Mouse (Mus musculus): ENCODE data around the gene Car14. TPM values are rescaled to one million over a fixed set of nuclear protein-coding genes. Genes with fewer than 3 reads are reported as not detected.

The Car14 gene
- polyA plus RNA-seq, 1 experiment from 2014 or later: 10.6 TPM

DNA sequence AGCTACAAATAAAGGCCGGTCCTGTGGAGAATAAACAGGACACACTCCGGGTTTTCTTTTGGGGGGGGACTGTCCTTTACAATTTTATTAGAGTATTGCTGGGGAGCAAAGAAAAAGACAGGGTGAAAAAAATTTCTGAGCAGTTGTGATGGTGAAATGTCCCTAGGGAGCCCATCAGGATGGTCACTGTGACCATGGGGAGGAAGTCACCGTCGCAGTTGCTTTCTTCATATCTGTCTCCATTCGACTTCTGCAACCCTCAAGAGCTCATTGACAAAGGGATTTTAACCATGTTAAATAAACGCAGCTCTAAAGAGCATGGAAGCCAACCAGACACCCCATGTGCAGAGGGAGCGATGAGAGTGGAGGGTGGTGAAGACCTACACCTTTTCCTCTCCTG, 12.3 kb upstream of the Car14 start:
- no peaks in the 10 kb centered on the region for H3K27me3 ChIP-seq (replicated peaks)
- H3K27ac ChIP-seq: no peak overlapping the region
- no peak overlapping the region for H3K4me2 ChIP-seq
- 80% methylated on average over 7 of the region's 7 CpGs for WGBS
- ATAC-seq (replicated peaks): no peak
- no peak overlapping the region for H3K9ac ChIP-seq
- no peaks in the 10 kb centered on the region for H3K9me3 ChIP-seq
- H3K4me1 ChIP-seq: no peaks in the 10 kb centered on the region
- no peaks in the 10 kb centered on the region for H3K36me3 ChIP-seq (replicated peaks)
- no peak overlapping the region for H3K4me3 ChIP-seq

DNA sequence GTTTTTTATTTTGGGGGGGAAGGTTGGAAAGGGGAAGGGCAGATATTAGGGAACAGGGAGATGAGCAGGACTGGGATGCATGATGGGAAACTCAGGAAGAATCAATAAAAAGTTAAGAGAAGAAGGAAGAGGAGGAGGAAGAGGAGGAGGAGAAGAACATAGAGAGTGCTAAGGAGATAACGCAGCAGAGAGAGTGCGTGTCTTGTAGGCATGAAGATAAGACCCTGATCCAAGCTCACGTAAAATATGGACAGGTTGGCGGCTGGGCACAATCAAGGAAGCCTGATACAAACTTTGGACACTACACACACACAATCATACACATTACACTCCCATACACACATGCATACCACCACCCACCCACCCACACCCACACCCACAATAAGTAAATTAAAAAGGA, 10.2 kb upstream of the Car14 start:
- Histone ChIP-seq H3K4me1 (no peaks in the 10 kb centered on the region), H3K4me2 (no peak overlapping the region), H3K9me3 (no peaks in the 10 kb centered on the region), H3K36me3 (replicated peaks) (no peaks in the 10 kb centered on the region), H3K4me3 (no peak overlapping the region), H3K27me3 (replicated peaks) (no peaks in the 10 kb centered on the region), H3K9ac (no peak overlapping the region), H3K27ac (no peak overlapping the region)
- WGBS: 93% methylated on average over 4 of the region's 4 CpGs
- ATAC-seq (replicated peaks): no peak

DNA sequence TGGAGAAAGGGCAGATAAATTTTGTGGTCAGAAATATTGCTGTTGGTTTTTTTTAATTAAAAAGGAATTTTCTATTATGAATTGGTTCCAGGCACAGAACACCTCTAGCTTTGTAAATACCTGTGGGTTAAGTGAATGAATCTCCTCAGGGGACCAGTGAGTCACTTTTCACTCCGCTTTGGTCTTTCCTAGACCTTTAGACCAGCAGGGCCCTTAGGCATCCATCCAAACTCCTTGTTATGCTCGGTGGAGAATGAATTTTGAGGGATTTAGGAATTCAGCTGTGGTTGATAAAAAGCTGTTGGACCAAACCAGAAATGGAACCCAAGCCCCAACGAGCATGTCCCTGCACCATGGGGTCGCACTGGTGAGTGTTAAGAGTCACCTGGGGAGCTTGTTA, 3.1 kb upstream of the Car14 start:
- peaks cover 34% of the 10 kb centered on the region for H3K4me1 ChIP-seq
- no peaks in the 10 kb centered on the region for H3K9me3 ChIP-seq
- ATAC-seq (replicated peaks): no peak
- 39% methylated on average over 4 of the region's 4 CpGs for WGBS
- no peak overlapping the region for H3K9ac ChIP-seq
- no peak overlapping the region for H3K4me2 ChIP-seq
- H3K4me3 ChIP-seq: no peak overlapping the region
- H3K27ac ChIP-seq: no peak overlapping the region
- H3K27me3 ChIP-seq (replicated peaks): peaks cover 16% of the 10 kb centered on the region; the same call in 1 of the 2 replicates
- H3K36me3 ChIP-seq (replicated peaks): no peaks in the 10 kb centered on the region

- ATAC-seq (replicated peaks): no peak
- Histone ChIP-seq H3K36me3 (replicated peaks) (no peaks in the 10 kb centered on the region), H3K4me3 (no peak overlapping the region), H3K27me3 (replicated peaks) (peaks cover 16% of the 10 kb centered on the region; the same call in 1 of the 2 replicates), H3K9ac (no peak overlapping the region), H3K27ac (no peak overlapping the region), H3K4me1 (peaks cover 34% of the 10 kb centered on the region), H3K4me2 (peak overlapping the region; percentile 58), H3K9me3 (no peaks in the 10 kb centered on the region)
- WGBS: under 1% methylated on average over 12 of the region's 12 CpGs
These were observed 2.4 kb upstream of the Car14 start for GRCm38 (mm10) chr3:95906860-95907259.

GRCm38 (mm10) chr3:95905940-95906492, 1.5 kb upstream of the Car14 start:
- Histone ChIP-seq H3K9ac (no peak overlapping the region), H3K27me3 (replicated peaks) (peaks cover 16% of the 10 kb centered on the region; the same call in 1 of the 2 replicates), H3K9me3 (no peaks in the 10 kb centered on the region), H3K27ac (no peak overlapping the region), H3K4me3 (peak overlapping the region; percentile 28), H3K4me1 (peaks cover 34% of the 10 kb centered on the region), H3K4me2 (peak overlapping the region; percentile 58), H3K36me3 (replicated peaks) (no peaks in the 10 kb centered on the region)
- ATAC-seq (replicated peaks): no peak
- under 1% methylated on average over 12 of the region's 12 CpGs for WGBS

- Histone ChIP-seq H3K9ac (peak overlapping the region; percentile 9; the same call in 1 of the 2 replicates), H3K27ac (no peak overlapping the region), H3K4me1 (peaks cover 34% of the 10 kb centered on the region), H3K36me3 (replicated peaks) (no peaks in the 10 kb centered on the region), H3K27me3 (replicated peaks) (peaks cover 16% of the 10 kb centered on the region; the same call in 1 of the 2 replicates), H3K9me3 (no peaks in the 10 kb centered on the region), H3K4me3 (peak overlapping the region; percentile 28), H3K4me2 (peak overlapping the region; percentile 58)
- peak; percentile 55 for ATAC-seq (replicated peaks)
- 0% methylated on average over 18 of the region's 18 CpGs for WGBS
These were observed 852 bp upstream of the Car14 start for GRCm38 (mm10) chr3:95905146-95905939.

DNA sequence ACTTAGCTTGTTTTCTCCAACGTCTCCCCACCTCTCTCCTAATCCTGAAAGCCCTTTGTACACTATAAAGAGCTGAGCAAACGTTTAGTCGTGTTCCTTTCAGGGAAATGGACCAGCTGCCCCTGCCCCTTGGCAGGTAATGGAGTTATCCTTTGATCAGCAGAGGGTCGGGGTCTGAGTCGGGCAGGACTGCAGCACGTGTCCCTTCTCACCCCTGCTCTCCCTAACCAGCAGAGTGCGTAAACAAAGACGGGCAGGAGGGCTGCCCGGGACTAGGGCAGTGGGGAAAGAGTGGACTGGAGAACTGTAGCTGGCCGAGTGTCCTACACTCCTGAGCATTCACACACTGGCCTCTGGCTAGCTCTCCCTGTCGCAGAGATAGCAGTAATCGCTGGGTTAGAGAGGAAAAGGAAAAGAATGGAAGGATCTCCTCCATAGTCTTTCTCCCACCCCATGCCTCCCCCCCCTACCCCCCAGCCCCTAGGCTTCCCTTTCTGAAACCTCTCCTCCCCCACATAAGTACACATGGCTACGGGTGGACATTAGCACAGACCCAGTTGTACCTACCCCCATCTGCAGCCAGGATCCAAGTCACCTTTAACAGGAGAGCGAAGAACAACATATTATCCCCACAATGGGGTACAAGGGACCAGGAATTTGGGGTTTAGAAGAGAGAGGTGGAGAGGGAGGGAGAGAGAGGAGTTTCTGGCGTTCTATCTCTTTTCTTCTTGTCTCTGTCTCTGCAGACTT, 563 bp downstream of the Car14 start:
- H3K4me1 ChIP-seq: peaks cover 34% of the 10 kb centered on the region
- H3K4me3 ChIP-seq: peak overlapping the region; percentile 28; the same call in 1 of the 2 replicates
- WGBS: 5% methylated on average over 15 of the region's 15 CpGs
- no peak overlapping the region for H3K27ac ChIP-seq
- no peak for ATAC-seq (replicated peaks)
- peak overlapping the region; percentile 58 for H3K4me2 ChIP-seq
- no peaks in the 10 kb centered on the region for H3K36me3 ChIP-seq (replicated peaks)
- no peaks in the 10 kb centered on the region for H3K9me3 ChIP-seq
- no peak overlapping the region for H3K9ac ChIP-seq
- H3K27me3 ChIP-seq (replicated peaks): peaks cover 16% of the 10 kb centered on the region; the same call in 1 of the 2 replicates

DNA sequence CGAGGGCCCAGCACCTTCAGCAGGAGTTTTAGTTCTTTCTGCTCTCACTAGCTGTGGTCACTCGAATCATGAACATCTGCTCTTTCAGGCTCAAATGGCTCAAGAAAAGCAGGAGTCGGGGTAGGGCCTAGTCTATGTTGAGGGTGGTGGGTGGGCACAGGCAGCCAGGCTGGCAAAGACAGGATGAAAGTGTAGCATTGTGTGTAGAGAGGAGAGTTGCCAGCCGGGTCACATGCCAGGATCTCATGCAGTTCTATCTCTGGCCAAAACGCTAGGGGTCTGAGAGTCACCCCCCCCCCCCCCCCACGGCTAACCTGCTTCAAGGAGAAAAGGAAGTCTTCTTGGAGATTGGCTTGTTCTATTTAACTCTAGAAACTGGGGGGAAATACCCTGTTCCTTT, 1.8 kb downstream of the Car14 start:
- no peak overlapping the region for H3K4me3 ChIP-seq

GRCm38 (mm10) chr3:95902373-95902625, 2.2 kb downstream of the Car14 start:
- H3K27me3 ChIP-seq (replicated peaks): peaks cover 11% of the 10 kb centered on the region; the same call in 1 of the 2 replicates
- H3K4me2 ChIP-seq: no peak overlapping the region
- no peaks in the 10 kb centered on the region for H3K9me3 ChIP-seq
- H3K4me1 ChIP-seq: peaks cover 34% of the 10 kb centered on the region
- H3K4me3 ChIP-seq: no peak overlapping the region
- H3K27ac ChIP-seq: no peak overlapping the region
- no peaks in the 10 kb centered on the region for H3K36me3 ChIP-seq (replicated peaks)
- H3K9ac ChIP-seq: no peak overlapping the region
- no peak for ATAC-seq (replicated peaks)

More for the DNA sequence above, 1.8 kb downstream of the Car14 start:
- H3K27ac ChIP-seq: no peak overlapping the region
- peaks cover 34% of the 10 kb centered on the region for H3K4me1 ChIP-seq
- no peaks in the 10 kb centered on the region for H3K9me3 ChIP-seq
- H3K9ac ChIP-seq: no peak overlapping the region
- H3K4me2 ChIP-seq: no peak overlapping the region
- no peaks in the 10 kb centered on the region for H3K36me3 ChIP-seq (replicated peaks)
- 29% methylated on average over 6 of the region's 6 CpGs for WGBS
- peaks cover 14% of the 10 kb centered on the region; the same call in 1 of the 2 replicates for H3K27me3 ChIP-seq (replicated peaks)
- ATAC-seq (replicated peaks): no peak

DNA sequence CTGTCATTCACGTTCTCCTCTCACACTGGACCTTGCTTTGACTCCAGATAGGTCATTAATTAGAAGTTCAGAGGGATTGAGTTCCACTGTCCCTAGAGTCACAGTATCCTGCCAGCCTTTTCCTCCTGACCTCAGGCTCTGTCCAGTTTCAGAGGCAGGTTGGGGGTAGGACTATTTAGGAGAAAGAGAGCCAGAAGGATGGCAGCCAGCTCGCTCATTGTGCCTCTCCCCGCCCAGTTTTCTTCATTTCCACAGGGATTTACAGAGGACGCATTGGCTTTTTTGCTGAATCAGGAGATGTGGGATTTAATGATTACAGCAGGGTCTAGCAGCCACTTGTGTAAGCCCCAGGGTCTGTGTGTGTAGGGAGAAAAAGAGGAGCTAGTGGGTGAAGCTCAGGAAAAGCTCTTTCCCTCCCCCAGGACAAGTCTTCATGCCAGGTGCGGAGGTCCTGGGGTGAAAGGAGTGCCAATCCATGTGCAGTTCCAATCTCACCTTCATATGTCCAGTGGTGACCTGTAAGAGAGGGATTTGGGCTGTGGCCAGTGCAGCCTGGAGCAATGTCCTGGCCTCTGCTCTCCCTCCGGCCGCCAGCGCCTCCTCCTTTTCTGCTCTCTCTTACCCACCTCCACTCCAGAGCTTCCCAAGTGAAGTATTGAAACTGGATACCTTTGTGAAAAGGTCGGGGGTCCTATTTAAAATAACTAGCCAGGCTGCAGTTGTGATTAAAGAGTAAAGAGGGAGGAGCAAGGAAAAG, 2.7 kb downstream of the Car14 start:
- no peak overlapping the region for H3K9ac ChIP-seq
- WGBS: 64% methylated on average over 9 of the region's 9 CpGs
- no peaks in the 10 kb centered on the region for H3K9me3 ChIP-seq
- no peak overlapping the region for H3K27ac ChIP-seq
- H3K4me3 ChIP-seq: no peak overlapping the region
- no peak for ATAC-seq (replicated peaks)
- H3K4me2 ChIP-seq: no peak overlapping the region
- H3K4me1 ChIP-seq: peaks cover 30% of the 10 kb centered on the region
- H3K36me3 ChIP-seq (replicated peaks): no peaks in the 10 kb centered on the region
- peaks cover 7% of the 10 kb centered on the region; the same call in 1 of the 2 replicates for H3K27me3 ChIP-seq (replicated peaks)

DNA sequence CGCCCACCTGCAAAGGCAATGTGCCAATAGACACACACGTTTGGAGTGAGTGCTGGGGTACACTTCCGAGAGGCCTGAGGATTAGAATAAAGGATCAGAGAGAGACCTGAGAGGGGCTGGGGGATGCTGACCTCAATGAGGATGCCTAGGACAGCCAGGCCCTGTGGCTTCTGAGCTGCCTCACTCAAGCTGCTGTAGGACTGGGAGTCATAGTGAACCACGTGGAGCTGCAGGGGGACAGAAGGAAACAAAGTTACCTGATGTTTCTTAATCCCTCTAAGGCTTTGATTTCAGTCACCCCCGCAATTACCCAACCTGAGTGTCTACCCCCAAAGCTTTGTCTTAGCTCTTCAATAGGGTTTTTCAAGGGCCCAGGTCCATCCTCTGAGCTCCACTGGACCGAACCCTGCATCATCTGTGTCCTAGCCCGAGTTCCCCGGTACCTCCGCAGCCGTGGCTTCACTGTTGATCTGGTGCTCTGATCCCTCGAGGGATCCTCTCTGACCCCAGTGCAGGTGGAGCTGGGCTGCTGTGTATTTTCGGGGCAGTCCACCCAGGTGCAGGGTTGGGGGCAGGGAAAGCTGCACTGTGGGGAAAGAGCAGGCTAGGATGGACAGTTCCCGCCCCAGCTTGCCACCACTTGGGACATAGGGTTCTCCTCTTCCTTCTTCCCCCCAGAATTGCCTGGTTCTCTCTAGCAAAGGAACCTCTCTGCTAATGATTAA, 4.5 kb downstream of the Car14 start:
- Histone ChIP-seq H3K9ac (no peak overlapping the region), H3K4me1 (peaks cover 24% of the 10 kb centered on the region)

More for the DNA sequence above, 4.5 kb downstream of the Car14 start:
- no peaks in the 10 kb centered on the region for H3K36me3 ChIP-seq (replicated peaks)
- H3K4me3 ChIP-seq: no peak overlapping the region
- H3K4me2 ChIP-seq: no peak overlapping the region
- no peaks in the 10 kb centered on the region for H3K9me3 ChIP-seq
- 0 out of 2 replicates have a peak, but pooled peaks cover 4% of the 10 kb centered on the region for H3K27me3 ChIP-seq (replicated peaks)
- no peak overlapping the region for H3K27ac ChIP-seq
- no peak for ATAC-seq (replicated peaks)
- WGBS: 82% methylated on average over 13 of the region's 13 CpGs
